Mouse (Mus musculus) C2C12 (cell line): Measurements from ENCODE around the gene Tmem100. TPM values are rescaled to one million over a fixed set of nuclear protein-coding genes. Genes with fewer than 3 reads are reported as not detected.

ENCODE experiments used
- H3K27me3 ChIP-seq: one replicate; pipeline ENCODE4 v1.6.1; 2011; ENCODE audit not compliant: control insufficient read depth, insufficient read depth, insufficient read length
- H3K36me3 ChIP-seq: one replicate; pipeline ENCODE4 v1.6.1; 2011; ENCODE audit not compliant: control insufficient read depth, insufficient read depth
- H3K4me3 ChIP-seq: one replicate; pipeline ENCODE4 v1.5.1; 2011; ENCODE audit warnings: mild to moderate bottlenecking, control low read depth; ENCODE audit not compliant: poor library complexity, insufficient read depth, severe bottlenecking
- H3K79me2 ChIP-seq: one replicate; pipeline ENCODE4 v1.6.1; 2011; ENCODE audit not compliant: control insufficient read depth, insufficient read depth
- H3K79me3 ChIP-seq: one replicate; pipeline ENCODE4 v1.6.1; 2011; ENCODE audit warnings: low read depth, control low read depth
- H3ac ChIP-seq: one replicate; pipeline ENCODE3; 2011; ENCODE audit warnings: low read depth; ENCODE audit not compliant: control insufficient read depth, insufficient read length
- CEBPB ChIP-seq: IDR thresholded peaks from one replicate; pipeline ENCODE4 v1.6.1; 2011; ENCODE audit warnings: low read depth, mild to moderate bottlenecking, control low read depth, moderate library complexity
- CTCF ChIP-seq: IDR thresholded peaks from one replicate; pipeline ENCODE4 v1.5.1; 2011; ENCODE audit not compliant: control insufficient read depth, insufficient read depth, insufficient read length
- FOSL1 ChIP-seq: IDR thresholded peaks from one replicate; pipeline ENCODE4 v1.8.0; 2011; ENCODE audit warnings: mild to moderate bottlenecking, low read length; ENCODE audit not compliant: poor library complexity, insufficient read depth, severe bottlenecking
- MAX ChIP-seq: IDR thresholded peaks from one replicate; pipeline ENCODE4 v1.6.1; 2011; ENCODE audit warnings: mild to moderate bottlenecking, control low read depth
- MYOD1 ChIP-seq: IDR thresholded peaks from one replicate; pipeline ENCODE4 v1.6.1; 2011; ENCODE audit warnings: low read depth; ENCODE audit not compliant: control insufficient read depth, insufficient read length
- MYOG ChIP-seq: IDR thresholded peaks from one replicate; pipeline ENCODE4 v1.6.1; 2011; ENCODE audit not compliant: control insufficient read depth, insufficient read length; ENCODE audit errors: extremely low read depth
- USF1 ChIP-seq: IDR thresholded peaks from one replicate; pipeline ENCODE4 v1.6.1; 2011; ENCODE audit warnings: low read depth, mild to moderate bottlenecking, control low read depth, moderate library complexity
- polyA plus RNA-seq: library from polyadenylated mRNA; unstranded; fragments of >200 nt; fragmentation: generic; extraction: Trizol; gene quantifications from one replicate; pipeline ENCODE4 v1.2.1, GENCODE M21; 2012; ENCODE audit warnings: missing spikeins

The Tmem100 gene
- polyA plus RNA-seq, 1 experiment, result not detected

- TF ChIP-seq MYOD1 (no peak), MYOG (no peak), CEBPB (no peak), CTCF (no peak), MAX (no peak), USF1 (no peak), FOSL1 (no peak)
- Histone ChIP-seq H3K79me2 (no peaks in the 10 kb centered on the region), H3K36me3 (no peaks in the 10 kb centered on the region), H3K4me3 (no peak overlapping the region), H3ac (no peak overlapping the region), H3K79me3 (no peaks in the 10 kb centered on the region), H3K27me3 (no peaks in the 10 kb centered on the region)
Observed at GRCm38 (mm10) chr11:90003386-90003785, 26.8 kb upstream of the Tmem100 start.

DNA sequence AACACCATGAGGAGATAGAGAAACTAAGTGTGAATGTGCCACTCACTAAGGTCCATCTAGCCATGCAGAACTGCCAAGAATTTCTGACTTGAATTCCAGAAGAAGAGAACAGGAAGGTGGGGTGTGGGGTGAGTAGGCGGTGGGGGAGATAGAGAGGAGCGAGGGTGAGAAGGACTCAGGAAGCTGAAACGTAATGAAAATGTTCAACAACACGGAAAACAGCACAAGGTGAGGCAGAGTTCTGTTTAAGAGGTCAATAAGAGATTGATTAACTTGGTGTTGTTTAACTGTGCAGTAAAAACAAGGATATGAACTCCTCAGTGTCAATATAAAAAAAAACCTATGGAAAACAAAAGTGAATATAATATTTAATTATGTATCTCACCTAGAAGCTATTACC lies 24.0 kb upstream of the Tmem100 start:
- no peaks in the 10 kb centered on the region for H3K79me3 ChIP-seq
- TF ChIP-seq USF1, result no peak
- TF ChIP-seq MYOD1, result no peak
- no peak for TF ChIP-seq MAX
- no peak for TF ChIP-seq CEBPB
- no peak for TF ChIP-seq MYOG
- TF ChIP-seq FOSL1, result no peak
- TF ChIP-seq CTCF, result no peak
- H3K27me3 ChIP-seq, result no peaks in the 10 kb centered on the region
- H3K79me2 ChIP-seq, result no peaks in the 10 kb centered on the region
- no peaks in the 10 kb centered on the region for H3K36me3 ChIP-seq
- H3K4me3 ChIP-seq, result no peak overlapping the region
- H3ac ChIP-seq, result no peak overlapping the region

DNA sequence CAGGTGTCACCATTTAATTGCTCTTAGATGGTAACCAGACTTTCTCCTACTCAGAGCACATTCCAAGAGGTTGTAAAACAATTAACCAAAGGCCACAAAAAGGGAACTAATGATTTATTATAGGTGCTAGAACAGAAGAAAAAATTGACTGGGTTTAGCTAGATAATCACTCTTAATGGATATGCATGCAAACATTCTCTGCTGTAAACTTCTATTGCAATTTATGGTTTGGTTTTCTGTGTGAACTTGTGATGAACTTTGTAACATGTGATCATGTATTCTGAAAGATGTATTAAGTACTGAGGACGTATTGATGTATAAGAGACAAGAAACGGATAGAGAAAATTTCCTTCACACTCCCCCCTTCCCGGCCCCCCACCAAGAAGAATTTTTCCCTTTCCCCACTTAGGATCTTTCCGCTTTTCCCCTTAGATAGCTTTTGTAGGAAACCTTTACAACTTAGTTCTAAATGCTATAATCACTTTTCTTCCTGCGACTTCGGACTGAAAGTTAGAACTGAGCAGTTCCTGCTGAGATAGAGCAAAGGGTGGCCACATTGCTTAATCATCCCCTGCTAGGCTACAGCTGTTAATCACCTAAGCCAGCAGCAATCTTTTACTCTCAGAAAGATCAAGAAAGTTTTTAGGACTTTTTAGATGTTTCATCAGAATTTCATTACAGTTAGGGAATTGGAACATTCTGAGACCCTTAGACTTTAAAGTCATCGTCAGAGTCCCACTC lies 22.2 kb upstream of the Tmem100 start:
- Histone ChIP-seq H3K4me3 (no peak overlapping the region), H3K36me3 (no peaks in the 10 kb centered on the region), H3K79me3 (no peaks in the 10 kb centered on the region), H3ac (no peak overlapping the region), H3K27me3 (no peaks in the 10 kb centered on the region), H3K79me2 (no peaks in the 10 kb centered on the region)
- no peak for TF ChIP-seq USF1

GRCm38 (mm10) chr11:90013657-90014056 lies 16.5 kb upstream of the Tmem100 start:
- TF ChIP-seq USF1, result no peak
- TF ChIP-seq MYOD1, result no peak
- no peak for TF ChIP-seq FOSL1
- TF ChIP-seq MYOG, result no peak
- no peak for TF ChIP-seq CEBPB
- TF ChIP-seq CTCF, result no peak
- no peak for TF ChIP-seq MAX
- H3K27me3 ChIP-seq, result no peaks in the 10 kb centered on the region
- H3K4me3 ChIP-seq, result no peak overlapping the region
- H3K36me3 ChIP-seq, result no peaks in the 10 kb centered on the region
- H3K79me2 ChIP-seq, result no peaks in the 10 kb centered on the region
- H3K79me3 ChIP-seq, result no peaks in the 10 kb centered on the region
- H3ac ChIP-seq, result no peak overlapping the region

- Histone ChIP-seq H3K27me3 (no peaks in the 10 kb centered on the region), H3K4me3 (no peak overlapping the region), H3K79me2 (no peaks in the 10 kb centered on the region), H3ac (no peak overlapping the region), H3K36me3 (no peaks in the 10 kb centered on the region), H3K79me3 (no peaks in the 10 kb centered on the region)
- TF ChIP-seq CTCF (no peak), CEBPB (no peak), MYOD1 (no peak), FOSL1 (no peak), USF1 (no peak), MAX (no peak), MYOG (no peak)
Observed at GRCm38 (mm10) chr11:90015281-90015680, 14.9 kb upstream of the Tmem100 start.

DNA sequence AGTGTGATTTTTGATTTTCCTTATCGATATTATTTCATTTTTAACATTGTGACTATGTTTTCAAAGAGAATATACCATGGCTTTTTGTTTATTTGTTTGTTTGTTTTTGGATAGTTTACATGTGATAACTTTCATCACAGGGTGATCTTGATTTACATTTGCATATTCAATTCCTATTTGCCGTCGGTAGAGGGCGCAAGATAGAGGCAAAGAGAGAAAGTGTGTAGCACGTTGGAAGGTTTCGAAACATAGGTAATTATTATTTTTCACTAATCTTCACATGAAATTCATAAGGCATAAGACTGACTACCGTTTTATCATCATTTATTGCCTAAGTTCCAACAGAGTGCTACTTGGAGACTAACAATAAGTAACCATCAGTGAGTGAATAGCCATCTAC lies 11.0 kb upstream of the Tmem100 start:
- no peaks in the 10 kb centered on the region for H3K27me3 ChIP-seq

More for the DNA sequence above, 11.0 kb upstream of the Tmem100 start:
- Histone ChIP-seq H3K79me2 (no peaks in the 10 kb centered on the region), H3K36me3 (no peaks in the 10 kb centered on the region), H3ac (no peak overlapping the region), H3K79me3 (no peaks in the 10 kb centered on the region), H3K4me3 (no peak overlapping the region)
- no peak for TF ChIP-seq FOSL1
- no peak for TF ChIP-seq CTCF
